Mouse (Mus musculus) neural tube, embryonic 14.5 days (tissue): ENCODE results near the gene Gria1. TPM values are rescaled to one million over a fixed set of nuclear protein-coding genes. Genes with fewer than 3 reads are reported as not detected.

Experiments
- ATAC-seq: fragments of 200-750 bp; cut with Nextera tagmentation; 2 replicates; pipeline ENCODE4 v1.8.0; 2017; ENCODE audit warnings: low read depth, mild to moderate bottlenecking, moderate TSS enrichment, moderate library complexity
- H3K27ac ChIP-seq: fragments of 300-500 bp; sonication (generic); 2 replicates; pipeline ENCODE4 v1.5.1; 2014; ENCODE audit warnings: low read depth, mild to moderate bottlenecking, control low read depth, low read length, moderate library complexity, mixed read lengths
- H3K27me3 ChIP-seq: fragments of 300-500 bp; sonication (generic); 2 replicates; pipeline ENCODE4 v1.6.1; 2014; ENCODE audit warnings: low read length; ENCODE audit not compliant: control insufficient read depth, insufficient read depth
- H3K36me3 ChIP-seq: fragments of 300-500 bp; sonication (generic); 2 replicates; pipeline ENCODE4 v1.6.1; 2014; ENCODE audit warnings: low read length, mixed read lengths; ENCODE audit not compliant: control insufficient read depth, insufficient read depth
- H3K4me1 ChIP-seq: fragments of 300-500 bp; sonication (generic); 2 replicates; pipeline ENCODE4 v1.6.1; 2014; ENCODE audit warnings: low read length; ENCODE audit not compliant: control insufficient read depth, insufficient read depth
- H3K4me2 ChIP-seq: fragments of 300-500 bp; sonication (generic); 2 replicates; pipeline ENCODE4 v1.6.1; 2014; ENCODE audit warnings: mild to moderate bottlenecking, low read depth, low read length, control low read depth
- H3K4me3 ChIP-seq: fragments of 300-500 bp; sonication (generic); 2 replicates; pipeline ENCODE4 v1.5.1; 2014; ENCODE audit warnings: low read depth, low read length, control low read depth, mixed read lengths
- H3K9ac ChIP-seq: fragments of 300-500 bp; sonication (generic); replicated peaks from 2 replicates; pipeline ENCODE4 v1.6.1; 2014; ENCODE audit warnings: low read depth, mild to moderate bottlenecking, control low read depth, low read length, mixed read lengths
- H3K9me3 ChIP-seq: fragments of 300-500 bp; sonication (generic); 2 replicates; pipeline ENCODE4 v1.6.1; 2016; ENCODE audit warnings: low read length; ENCODE audit not compliant: control insufficient read depth
- WGBS: fragments of 180-500 bp; shearing (Covaris S2); extraction: QIAGEN DNeasy Blood & Tissue Kit; methylation state at CpG from one replicate; pipeline ENCODE4 v1.1.7; 2014; 5-methylcytosine and 5-hydroxymethylcytosine counted together
- polyA plus RNA-seq: library from polyadenylated mRNA; unstranded; fragments of >200 nt; fragmentation: Nextera tagmentation; extraction: Ambion mirVana; gene quantifications from 2 replicates; pipeline ENCODE4 v1.2.1, GENCODE M21; 2014

Gene Gria1
- polyA plus RNA-seq, 1 experiment from 2014 or later = 59.1 TPM

- H3K27ac ChIP-seq = no peak overlapping the region
- no peak for ATAC-seq
- no peak overlapping the region for H3K4me3 ChIP-seq
- H3K27me3 ChIP-seq = no peaks in the 10 kb centered on the region
- 0 out of 2 replicates have a peak, but pooled peaks cover 9% of the 10 kb centered on the region for H3K4me1 ChIP-seq
- no peak overlapping the region for H3K9ac ChIP-seq
- WGBS = 61% methylated on average over 6 of the region's 6 CpGs
- no peaks in the 10 kb centered on the region for H3K9me3 ChIP-seq
- no peak overlapping the region for H3K4me2 ChIP-seq
- H3K36me3 ChIP-seq = no peaks in the 10 kb centered on the region
These were observed 576 bp upstream of the Gria1 start for GRCm38 (mm10) chr11:57010611-57011010.

DNA sequence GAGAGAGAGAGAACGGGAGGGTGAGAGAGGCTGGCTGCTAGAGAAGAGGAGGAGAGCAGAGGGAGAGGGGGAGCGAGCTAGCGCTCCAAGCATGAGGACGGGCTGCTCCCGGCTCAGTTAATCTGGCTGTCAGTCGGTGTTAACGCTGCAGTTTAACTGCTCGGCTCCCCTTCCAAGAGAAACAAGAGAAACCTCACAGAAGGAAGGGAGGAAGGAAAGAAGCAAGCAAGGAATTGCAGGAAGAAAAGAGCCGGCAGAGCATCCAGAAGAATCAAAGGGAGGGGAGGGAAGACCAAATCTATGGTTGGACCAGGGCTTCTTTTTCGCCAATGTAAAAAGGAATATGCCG lies 478 bp downstream of the Gria1 start:
- Histone ChIP-seq H3K4me2 (peak overlapping the region; percentile 54), H3K4me3 (peak overlapping the region; percentile 50), H3K9me3 (no peaks in the 10 kb centered on the region), H3K4me1 (0 out of 2 replicates have a peak, but pooled peaks cover 9% of the 10 kb centered on the region), H3K9ac (peak overlapping the region; percentile 66), H3K27me3 (no peaks in the 10 kb centered on the region), H3K36me3 (no peaks in the 10 kb centered on the region), H3K27ac (peak overlapping the region; percentile 67)
- ATAC-seq = peak; percentile 84
- WGBS = 3% methylated on average over 11 of the region's 11 CpGs

DNA sequence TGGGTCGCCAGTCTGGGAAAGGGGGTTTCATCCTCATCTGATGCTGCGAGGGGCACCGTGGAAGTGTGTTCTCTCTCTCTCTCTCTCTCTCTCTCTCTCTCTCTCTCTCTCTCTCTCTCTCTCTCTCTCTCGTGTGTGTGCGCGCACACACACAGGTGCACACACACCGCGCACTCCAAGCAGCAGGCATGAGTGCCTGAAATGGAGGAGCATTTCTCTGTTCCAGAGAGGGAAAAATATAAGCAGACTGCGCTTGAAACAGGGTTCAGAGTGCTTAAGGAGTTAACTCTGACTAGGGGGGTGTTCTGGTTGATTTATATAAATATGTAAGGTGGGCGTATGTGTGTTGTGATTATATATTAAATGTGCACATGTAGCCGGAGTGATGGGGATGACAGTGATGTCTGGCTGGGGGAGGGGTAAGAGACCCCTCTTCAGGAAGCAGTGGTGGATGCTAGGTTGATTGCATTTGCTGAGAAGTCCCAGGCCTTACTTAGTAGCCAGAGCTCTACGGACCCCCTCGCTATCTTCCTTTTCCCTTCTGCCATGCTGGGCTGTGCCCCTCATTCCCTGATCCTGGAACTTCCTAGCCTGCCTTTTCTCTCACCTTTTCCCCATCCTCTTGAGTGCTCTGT lies 1.2 kb downstream of the Gria1 start:
- Histone ChIP-seq H3K4me3 (peak overlapping the region; percentile 50), H3K36me3 (no peaks in the 10 kb centered on the region), H3K9me3 (no peaks in the 10 kb centered on the region), H3K9ac (peak overlapping the region; percentile 66), H3K4me2 (peak overlapping the region; percentile 54), H3K4me1 (0 out of 2 replicates have a peak, but pooled peaks cover 9% of the 10 kb centered on the region), H3K27me3 (no peaks in the 10 kb centered on the region), H3K27ac (peak overlapping the region; percentile 67; the same call in 1 of the 2 replicates)
- ATAC-seq = peak; percentile 31; the same call in 1 of the 2 replicates
- 26% methylated on average over 13 of the region's 13 CpGs for WGBS

GRCm38 (mm10) chr11:57013464-57014190 lies 2.4 kb downstream of the Gria1 start:
- Histone ChIP-seq H3K27me3 (no peaks in the 10 kb centered on the region), H3K27ac (no peak overlapping the region), H3K4me2 (peak overlapping the region; percentile 54), H3K4me3 (peak overlapping the region; percentile 50), H3K9me3 (no peaks in the 10 kb centered on the region), H3K4me1 (0 out of 2 replicates have a peak, but pooled peaks cover 9% of the 10 kb centered on the region), H3K36me3 (no peaks in the 10 kb centered on the region), H3K9ac (peak overlapping the region; percentile 66; the same call in 1 of the 2 replicates)
- no peak for ATAC-seq
- WGBS = 66% methylated on average over 9 of the region's 9 CpGs

DNA sequence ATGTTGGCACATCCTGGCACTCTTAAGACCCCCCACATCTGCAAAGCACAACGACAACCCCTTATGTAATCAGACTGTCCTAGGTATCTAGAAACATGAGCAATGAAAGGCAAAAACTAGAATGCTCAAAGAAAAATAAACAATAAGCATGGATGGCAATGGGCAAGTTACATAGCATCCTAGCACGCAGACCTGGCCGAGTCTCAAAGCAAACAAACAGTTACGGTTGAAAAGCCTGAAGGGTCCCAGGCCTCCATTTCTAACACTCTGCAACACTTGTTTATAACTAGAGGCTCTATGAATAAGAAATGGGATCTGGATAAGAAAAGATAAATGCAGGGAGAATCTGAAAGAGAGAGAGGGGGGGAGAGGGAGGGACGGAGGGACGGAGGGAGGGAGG lies 3.2 kb downstream of the Gria1 start:
- Histone ChIP-seq H3K27me3 (no peaks in the 10 kb centered on the region), H3K4me3 (peak overlapping the region; percentile 50; the same call in 1 of the 2 replicates), H3K4me1 (0 out of 2 replicates have a peak, but pooled peaks cover 9% of the 10 kb centered on the region), H3K9me3 (no peaks in the 10 kb centered on the region), H3K9ac (no peak overlapping the region), H3K36me3 (no peaks in the 10 kb centered on the region), H3K4me2 (peak overlapping the region; percentile 54), H3K27ac (no peak overlapping the region)
- WGBS = 60% methylated on average over 4 of the region's 6 CpGs
- ATAC-seq = no peak

DNA sequence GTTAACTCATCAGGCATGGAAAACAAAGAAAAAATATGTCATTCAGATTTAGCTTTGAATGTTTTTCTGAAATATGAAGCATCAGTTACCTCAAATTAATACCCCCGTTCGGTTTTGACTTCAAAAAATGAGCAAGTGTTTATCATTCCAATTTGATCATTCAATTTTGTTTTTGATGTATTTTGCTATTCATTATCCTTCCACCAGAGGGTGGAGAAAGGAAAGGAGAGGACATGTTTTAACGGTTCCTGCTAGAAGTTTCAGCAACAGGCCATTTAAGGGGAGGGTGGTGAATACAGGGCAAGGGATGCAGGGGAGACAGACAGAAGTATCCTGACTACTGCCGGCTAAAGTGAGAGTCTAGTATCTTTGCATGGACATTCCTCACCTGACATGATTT lies 7.3 kb downstream of the Gria1 start:
- Histone ChIP-seq H3K4me2 (no peak overlapping the region), H3K4me3 (no peak overlapping the region), H3K27me3 (no peaks in the 10 kb centered on the region), H3K4me1 (0 out of 2 replicates have a peak, but pooled peaks cover 6% of the 10 kb centered on the region), H3K36me3 (no peaks in the 10 kb centered on the region), H3K9me3 (no peaks in the 10 kb centered on the region), H3K9ac (no peak overlapping the region), H3K27ac (no peak overlapping the region)
- no peak for ATAC-seq
- WGBS = 74% methylated on average over 4 of the region's 4 CpGs

DNA sequence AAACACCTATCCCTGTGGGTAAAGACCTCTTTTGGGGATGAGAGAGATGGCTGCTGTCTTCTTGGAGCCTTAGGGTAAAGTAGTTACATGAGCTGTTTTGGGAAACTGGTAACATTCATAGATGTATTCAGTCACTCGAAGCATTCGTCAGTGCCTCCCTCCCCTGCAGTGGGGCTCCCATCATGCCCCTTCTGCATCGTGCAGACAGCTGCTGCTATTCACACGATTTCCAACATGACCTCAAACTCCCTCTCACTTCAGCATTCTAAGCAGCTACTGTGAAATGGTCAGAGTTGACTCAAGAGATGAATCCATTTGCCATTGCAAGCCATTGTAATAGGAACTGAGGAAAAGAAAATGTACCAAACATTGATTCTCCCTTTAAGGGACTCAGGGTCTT lies 11.2 kb downstream of the Gria1 start:
- Histone ChIP-seq H3K4me2 (no peak overlapping the region), H3K9ac (no peak overlapping the region), H3K36me3 (no peaks in the 10 kb centered on the region), H3K27me3 (no peaks in the 10 kb centered on the region), H3K27ac (no peak overlapping the region), H3K4me1 (no peaks in the 10 kb centered on the region), H3K9me3 (no peaks in the 10 kb centered on the region), H3K4me3 (no peak overlapping the region)
- ATAC-seq = no peak
- WGBS = 59% methylated on average over 4 of the region's 4 CpGs

- WGBS = 71% methylated on average over 5 of the region's 5 CpGs
- no peak for ATAC-seq
These were observed 19.3 kb downstream of the Gria1 start for GRCm38 (mm10) chr11:57030448-57030847.

GRCm38 (mm10) chr11:57038807-57039206 lies 27.6 kb downstream of the Gria1 start:
- Histone ChIP-seq H3K27me3 (no peaks in the 10 kb centered on the region), H3K36me3 (no peaks in the 10 kb centered on the region), H3K9me3 (no peaks in the 10 kb centered on the region), H3K9ac (no peak overlapping the region), H3K4me1 (no peaks in the 10 kb centered on the region), H3K4me2 (no peak overlapping the region), H3K4me3 (no peak overlapping the region), H3K27ac (no peak overlapping the region)
- ATAC-seq = no peak
- 70% methylated on average over 7 of the region's 7 CpGs for WGBS

More at GRCm38 (mm10) chr11:57030448-57030847, 19.3 kb downstream of the Gria1 start:
- no peaks in the 10 kb centered on the region for H3K9me3 ChIP-seq
- no peak overlapping the region for H3K27ac ChIP-seq
- H3K4me2 ChIP-seq = no peak overlapping the region
- no peaks in the 10 kb centered on the region for H3K36me3 ChIP-seq
- no peaks in the 10 kb centered on the region for H3K27me3 ChIP-seq
- H3K4me1 ChIP-seq = no peaks in the 10 kb centered on the region
- no peak overlapping the region for H3K9ac ChIP-seq
- no peak overlapping the region for H3K4me3 ChIP-seq
